Mouse (Mus musculus): ENCODE results near the gene Ttll11.

Ttll11 gene

GRCm38 (mm10) chr2:35906174-35906798 lies 73.4 kb downstream of the Ttll11 start:
- peak; percentile 41 for DNase-seq (ENCODE audit: low read depth, low spot score)

- no peak for DNase-seq (ENCODE audit: low read depth, low spot score)
Observed at GRCm38 (mm10) chr2:35900845-35901244, 78.9 kb downstream of the Ttll11 start.

- no peak for DNase-seq (ENCODE audit: low read depth, low spot score)
Observed at GRCm38 (mm10) chr2:35899712-35900111, 80.0 kb downstream of the Ttll11 start.

- DNase-seq (ENCODE audit: low read depth, low spot score) = no peak
Observed at GRCm38 (mm10) chr2:35899135-35899474, 80.6 kb downstream of the Ttll11 start.

- no peak for DNase-seq (ENCODE audit: low read depth, low spot score)
Observed at GRCm38 (mm10) chr2:35898425-35899134, 81.1 kb downstream of the Ttll11 start.

GRCm38 (mm10) chr2:35897125-35897524 lies 82.6 kb downstream of the Ttll11 start:
- no peak for DNase-seq (ENCODE audit: low read depth, low spot score)

- no peak for DNase-seq (ENCODE audit: low read depth, low spot score)
Observed at GRCm38 (mm10) chr2:35894512-35894911, 85.2 kb downstream of the Ttll11 start.

GRCm38 (mm10) chr2:35890635-35891034 lies 89.1 kb downstream of the Ttll11 start:
- no peak for DNase-seq (ENCODE audit: low read depth, low spot score)

GRCm38 (mm10) chr2:35889776-35890175 lies 89.9 kb downstream of the Ttll11 start:
- no peak for DNase-seq (ENCODE audit: low read depth, low spot score)

GRCm38 (mm10) chr2:35884296-35884695 lies 95.4 kb downstream of the Ttll11 start:
- DNase-seq (ENCODE audit: low read depth, low spot score) = no peak

GRCm38 (mm10) chr2:35882336-35882987 lies 97.3 kb downstream of the Ttll11 start:
- no peak for DNase-seq (ENCODE audit: low read depth, low spot score)

GRCm38 (mm10) chr2:35881896-35882295 lies 97.8 kb downstream of the Ttll11 start:
- DNase-seq (ENCODE audit: low read depth, low spot score) = no peak

- no peak for DNase-seq (ENCODE audit: low read depth, low spot score)
Observed at GRCm38 (mm10) chr2:35880362-35880761, 99.4 kb downstream of the Ttll11 start.

GRCm38 (mm10) chr2:35879887-35880286 lies 99.8 kb downstream of the Ttll11 start:
- DNase-seq (ENCODE audit: low read depth, low spot score) = no peak

GRCm38 (mm10) chr2:35878506-35878905 lies 101.2 kb downstream of the Ttll11 start:
- DNase-seq (ENCODE audit: low read depth, low spot score) = no peak

- no peak for DNase-seq (ENCODE audit: low read depth, low spot score)
Observed at GRCm38 (mm10) chr2:35875572-35875971, 104.1 kb downstream of the Ttll11 start.

- no peak for DNase-seq (ENCODE audit: low read depth, low spot score)
Observed at GRCm38 (mm10) chr2:35874421-35874820, 105.3 kb downstream of the Ttll11 start.

GRCm38 (mm10) chr2:35869165-35869564 lies 110.5 kb downstream of the Ttll11 start:
- no peak for DNase-seq (ENCODE audit: low read depth, low spot score)

GRCm38 (mm10) chr2:35863284-35863683 lies 116.4 kb downstream of the Ttll11 start:
- no peak for DNase-seq (ENCODE audit: low read depth, low spot score)

- no peak for DNase-seq (ENCODE audit: low read depth, low spot score)
Observed at GRCm38 (mm10) chr2:35861185-35861584, 118.5 kb downstream of the Ttll11 start.

- DNase-seq (ENCODE audit: low read depth, low spot score) = no peak
Observed at GRCm38 (mm10) chr2:35860394-35860744, 119.3 kb downstream of the Ttll11 start.

- no peak for DNase-seq (ENCODE audit: low read depth, low spot score)
Observed at GRCm38 (mm10) chr2:35859708-35860393, 119.9 kb downstream of the Ttll11 start.

Data from CD4-positive helper T cell, adult 2 months (primary cell).